Comparison of ENCODE assay signal across 11 mouse cellular contexts in the genomic region with DNA sequence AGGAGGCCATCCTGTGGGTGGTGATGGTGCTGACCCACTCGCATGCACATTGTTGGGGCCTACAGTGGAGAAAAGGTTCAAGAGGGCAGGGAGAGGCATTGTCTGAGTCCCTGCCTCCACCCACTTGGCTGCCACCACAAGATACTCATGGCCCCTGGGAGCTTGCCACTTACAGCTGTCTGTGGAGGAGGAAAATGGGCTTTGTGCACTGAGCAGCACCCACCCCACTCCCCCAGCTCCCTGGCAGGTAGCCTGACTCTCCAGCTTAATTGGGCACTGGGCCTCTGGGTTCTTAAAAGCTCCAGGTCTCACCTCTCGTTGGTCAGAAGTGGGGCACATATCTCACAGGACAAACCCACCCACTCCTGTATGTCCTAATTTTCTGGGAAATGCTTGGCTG. TPM values are rescaled to one million over a fixed set of nuclear protein-coding genes. Genes with fewer than 3 reads are reported as not detected.
DNase-seq lines count a peak whose midpoint lies in the region; ATAC-seq and TF ChIP-seq lines count a peak whose summit lies in the region.
"Had no signal": no experiment of that assay in that cellular context is flagged by ENCODE, and none has a peak within 500 bp of the region (broad histone marks: within the 10 kb centered on the region; RNA-seq: fewer than 3 reads in every experiment).

No protein-coding gene starts in this region.

- peaks cover 18% of the 10 kb centered on the region for H3K4me1 ChIP-seq in heart, embryonic 13.5 days
- no peaks in the 10 kb centered on the region for H3K4me1 ChIP-seq in heart, embryonic 11.5 days (ENCODE audit: control insufficient read depth, insufficient read depth, low read length)
- H3K4me1 ChIP-seq in hindbrain, postnatal 0 days (ENCODE audit: insufficient read depth, low read length), result peaks cover 13% of the 10 kb centered on the region
- H3K4me1 ChIP-seq: liver, embryonic 13.5 days had no signal

- H3K9ac ChIP-seq in heart, embryonic 13.5 days, result no peak overlapping the region
- no peak overlapping the region for H3K9ac ChIP-seq in heart, embryonic 11.5 days (ENCODE audit: low read depth, low read length)
- no peak overlapping the region for H3K9ac ChIP-seq in hindbrain, postnatal 0 days (replicated peaks; ENCODE audit: low read length)
- H3K9ac ChIP-seq: liver, embryonic 13.5 days had no signal

- H3K27me3 ChIP-seq in heart, embryonic 13.5 days (replicated peaks), result no peaks in the 10 kb centered on the region
- H3K27me3 ChIP-seq in heart, embryonic 11.5 days (ENCODE audit: control insufficient read depth, insufficient read depth, low read length), result no peaks in the 10 kb centered on the region
- no peaks in the 10 kb centered on the region for H3K27me3 ChIP-seq in hindbrain, postnatal 0 days (ENCODE audit: insufficient read depth, low read length)
- H3K27me3 ChIP-seq: liver, embryonic 13.5 days had no signal

- peak overlapping the region; percentile 25; the same call in 1 of the 2 replicates for H3K27ac ChIP-seq in heart, embryonic 13.5 days (replicated peaks)
- no peak overlapping the region for H3K27ac ChIP-seq in heart, embryonic 11.5 days (ENCODE audit: low read depth, low read length)
- 0 out of 2 replicates have a peak overlapping the region, but pooled peaks have one; percentile 12 for H3K27ac ChIP-seq in hindbrain, postnatal 0 days
- H3K27ac ChIP-seq: liver, embryonic 13.5 days had no signal

- no peak for TF ChIP-seq POLR2A in brain, embryonic 14.5 days (IDR thresholded peaks at IDR 0.05; ENCODE audit: borderline replicate concordance, extremely low read depth, insufficient read depth, insufficient read length, poor library complexity, severe bottlenecking)

- DNase-seq in brain, embryonic 14.5 days (ENCODE audit: low read depth), result peak; percentile 74
- peak; percentile 53 for DNase-seq in hindbrain, postnatal 0 days (ENCODE audit: low spot score)
- peak; percentile 76 for DNase-seq in lung, postnatal 10 days
- DNase-seq in thymus, postnatal 10 days (ENCODE audit: low spot score in 2 of 2), result no peak
- DNase-seq in spleen, adult 18-20 months, result no peak
- no peak for DNase-seq in c-Kit-positive CD71-positive TER-119-positive erythroid progenitor cells, embryonic 14.5 days (ENCODE audit: low spot score)
- DNase-seq: liver, embryonic 13.5 days had no signal

- TF ChIP-seq CTCF in brain, embryonic 14.5 days (IDR thresholded peaks at IDR 0.05; ENCODE audit: borderline replicate concordance, extremely low read depth, insufficient read depth, insufficient read length), result no peak
- TF ChIP-seq CTCF in hindbrain, postnatal 0 days (IDR thresholded peaks at IDR 0.05; ENCODE audit: low read depth), result no peak

- ATAC-seq in heart, embryonic 13.5 days (ENCODE audit: extremely low read depth, insufficient number of reproducible peaks, low FRiP score, low TSS enrichment), result no peak
- no peak for ATAC-seq in heart, embryonic 11.5 days (replicated peaks; ENCODE audit: insufficient number of reproducible peaks, low FRiP score, low TSS enrichment)
- no peak for ATAC-seq in hindbrain, postnatal 0 days

- no peak overlapping the region for H3K4me3 ChIP-seq in heart, embryonic 13.5 days
- H3K4me3 ChIP-seq in heart, embryonic 11.5 days (ENCODE audit: low read depth, low read length), result no peak overlapping the region
- H3K4me3 ChIP-seq in hindbrain, postnatal 0 days (ENCODE audit: low read length), result no peak overlapping the region
- H3K4me3 ChIP-seq: erythroblast, embryonic 14.5 days; liver, embryonic 13.5 days had no signal

- H3K36me3 ChIP-seq in heart, embryonic 13.5 days, result peaks cover 26% of the 10 kb centered on the region
- no peaks in the 10 kb centered on the region for H3K36me3 ChIP-seq in heart, embryonic 11.5 days (ENCODE audit: control insufficient read depth, insufficient read depth, low read length)
- no peaks in the 10 kb centered on the region for H3K36me3 ChIP-seq in hindbrain, postnatal 0 days (ENCODE audit: insufficient read depth, low read length)

- H3K4me2 ChIP-seq in heart, embryonic 13.5 days, result no peak overlapping the region
- no peak overlapping the region for H3K4me2 ChIP-seq in heart, embryonic 11.5 days
- no peak overlapping the region for H3K4me2 ChIP-seq in hindbrain, postnatal 0 days (ENCODE audit: low read depth, low read length)
- H3K4me2 ChIP-seq: liver, embryonic 13.5 days had no signal

- H3K9me3 ChIP-seq in heart, embryonic 13.5 days, result no peaks in the 10 kb centered on the region
- no peaks in the 10 kb centered on the region for H3K9me3 ChIP-seq in heart, embryonic 11.5 days (replicated peaks; ENCODE audit: control insufficient read depth, low read length)
- H3K9me3 ChIP-seq in hindbrain, postnatal 0 days (ENCODE audit: low read length), result no peaks in the 10 kb centered on the region
- H3K9me3 ChIP-seq: liver, embryonic 13.5 days had no signal

- 53% methylated on average over 2 of the region's 2 CpGs for WGBS in heart, embryonic 13.5 days
- 78% methylated on average over 2 of the region's 2 CpGs for WGBS in heart, embryonic 11.5 days (ENCODE audit: insufficient replicate concordance)
- 39% methylated on average over 2 of the region's 2 CpGs for WGBS in hindbrain, postnatal 0 days

RNA-seq across cellular contexts. Expression of a gene that starts 54.3 kb away (rescaled TPM):
- polyA plus RNA-seq in heart, embryonic 13.5 days (2015; fragmentation: Nextera tagmentation; extraction: Ambion mirVana), result not detected in 2 replicates
- polyA plus RNA-seq in heart, embryonic 11.5 days (2014; fragmentation: Nextera tagmentation; extraction: Ambion mirVana), result not detected in 2 replicates
- polyA plus RNA-seq in brain, embryonic 14.5 days (2012; rRNA removed), result not detected in 2 replicates
- total RNA-seq in hindbrain, postnatal 0 days (2014; rRNA removed), result not detected in 2 replicates
- not detected in 2 replicates for polyA plus RNA-seq in hindbrain, postnatal 0 days (2015; fragmentation: Nextera tagmentation; extraction: Ambion mirVana)
- total RNA-seq: ES-E14 had no signal
- polyA plus RNA-seq: erythroblast, embryonic 14.5 days; liver, embryonic 13.5 days had no signal

Comparison
In these comparisons a context has a peak if more than half of its experiments do, and no peak if none do; other contexts are left out.
1. DNase-seq: peak in brain, embryonic 14.5 days (single experiment), hindbrain, postnatal 0 days (single experiment) and lung, postnatal 10 days (single experiment); none in thymus, postnatal 10 days (0 of 2), spleen, adult 18-20 months (0 of 2) and c-Kit-positive CD71-positive TER-119-positive erythroid progenitor cells, embryonic 14.5 days (single experiment).